Mouse (Mus musculus): ENCODE results near the gene Tmem51.

DNA sequence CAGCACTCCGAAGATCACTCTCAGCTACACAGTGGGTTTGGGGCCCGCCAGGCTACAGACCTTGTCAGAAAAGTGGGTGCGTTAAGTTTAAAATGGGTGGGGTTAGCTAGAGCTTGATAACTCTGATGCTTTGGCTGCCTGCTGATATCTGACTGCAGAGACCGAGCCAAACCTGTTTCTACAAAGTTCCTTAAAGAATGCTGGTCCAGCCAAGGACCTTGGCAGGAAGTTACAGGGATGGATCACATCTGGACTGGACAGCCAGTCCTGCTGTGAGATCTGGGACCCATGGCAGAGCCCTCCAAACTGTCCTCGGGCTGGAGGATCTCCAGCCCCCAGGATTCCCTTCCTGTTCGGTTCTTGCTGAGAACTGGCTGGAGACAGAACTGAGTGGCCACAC, 18.3 kb downstream of the Tmem51 start:
- TF ChIP-seq CTCF (IDR thresholded peaks at IDR 0.05; ENCODE audit: low read depth, low read length) (no peak), POLR2A (IDR thresholded peaks at IDR 0.05; ENCODE audit: borderline replicate concordance, low read depth, low read length) (no peak)

Measured in bone marrow macrophage, adult 2 months (primary cell).